Mouse (Mus musculus) cerebellum, adult 8-10 months (tissue): ENCODE results near the gene Gm7030.
"Not testable (repeated sequence)": the region's sequence is repeated elsewhere in the genome, so short reads cannot be mapped to it uniquely, and the experiment has no call there.

Experiments used
- DNase-seq: peaks from one replicate; pipeline ENCODE4 v3.0.0; 2022

The Gm7030 gene

GRCm38 (mm10) chr17:36128968-36129817, at the start of gene Gm7030:
Gene Gm7030 (minus strand): TSS chr17:36129425.
- DNase-seq: not testable (repeated sequence)

- DNase-seq: not testable (repeated sequence)
These were observed 49.7 kb upstream of the Gm7030 start for GRCm38 (mm10) chr17:36178938-36179337.

- not testable (repeated sequence) for DNase-seq
These were observed 46.9 kb upstream of the Gm7030 start for GRCm38 (mm10) chr17:36176132-36176531.

GRCm38 (mm10) chr17:36170287-36170814, 41.1 kb upstream of the Gm7030 start:
- DNase-seq: no peak

GRCm38 (mm10) chr17:36169753-36170152, 40.5 kb upstream of the Gm7030 start:
- DNase-seq: no peak

GRCm38 (mm10) chr17:36169094-36169493, 39.9 kb upstream of the Gm7030 start:
- not testable (repeated sequence) for DNase-seq

- no peak for DNase-seq
These were observed 38.9 kb upstream of the Gm7030 start, which contains the start of gene Gm8909 for GRCm38 (mm10) chr17:36168039-36168652. Gene Gm8909 (minus strand): TSS chr17:36168537.

GRCm38 (mm10) chr17:36167306-36168038, 38.2 kb upstream of the Gm7030 start:
- no peak for DNase-seq

- not testable (repeated sequence) for DNase-seq
These were observed 37.7 kb upstream of the Gm7030 start for GRCm38 (mm10) chr17:36166901-36167300.

GRCm38 (mm10) chr17:36161129-36162051, 32.2 kb upstream of the Gm7030 start:
- DNase-seq: no peak

- DNase-seq: not testable (repeated sequence)
These were observed 29.0 kb upstream of the Gm7030 start for GRCm38 (mm10) chr17:36158264-36158663.

GRCm38 (mm10) chr17:36157782-36158181, 28.6 kb upstream of the Gm7030 start:
- DNase-seq: not testable (repeated sequence)

- no peak for DNase-seq
These were observed 25.3 kb upstream of the Gm7030 start for GRCm38 (mm10) chr17:36154271-36155149.

- DNase-seq: not testable (repeated sequence)
These were observed 22.0 kb upstream of the Gm7030 start for GRCm38 (mm10) chr17:36151200-36151599.

GRCm38 (mm10) chr17:36148468-36148867, 19.2 kb upstream of the Gm7030 start:
- not testable (repeated sequence) for DNase-seq

GRCm38 (mm10) chr17:36146937-36147336, 17.7 kb upstream of the Gm7030 start:
- not testable (repeated sequence) for DNase-seq

- DNase-seq: not testable (repeated sequence)
These were observed 16.6 kb upstream of the Gm7030 start for GRCm38 (mm10) chr17:36145861-36146156.

- DNase-seq: no peak
These were observed 16.1 kb upstream of the Gm7030 start for GRCm38 (mm10) chr17:36145111-36145860.

GRCm38 (mm10) chr17:36136299-36136848, 7.1 kb upstream of the Gm7030 start:
- DNase-seq: not testable (repeated sequence)
